Mouse (Mus musculus): ENCODE data around the gene Dpt. TPM values are rescaled to one million over a fixed set of nuclear protein-coding genes. Genes with fewer than 3 reads are reported as not detected.

Gene Dpt
- polyA plus RNA-seq (2014; fragmentation: Nextera tagmentation; extraction: Ambion mirVana) = 0.13 TPM in 1 of 2 replicates, not detected in the other

- no peaks in the 10 kb centered on the region for H3K9me3 ChIP-seq (ENCODE audit: control insufficient read depth, low read length)
- no peak within 1 kb of the TSS for H3K4me2 ChIP-seq (ENCODE audit: low read depth)
- H3K27me3 ChIP-seq (ENCODE audit: control insufficient read depth, insufficient read depth, low read length) = no peaks in the 10 kb centered on the region
- H3K36me3 ChIP-seq (ENCODE audit: control insufficient read depth, insufficient read depth, low read length) = no peaks in the 10 kb centered on the region
- 73% methylated on average over 8 of the region's 8 CpGs for WGBS
- H3K9ac ChIP-seq (ENCODE audit: low read length) = no peak within 1 kb of the TSS
- no peak for DNase-seq (ENCODE audit: low spot score)
- no peak for ATAC-seq (ENCODE audit: insufficient read depth, low FRiP score, low TSS enrichment)
- no peak within 1 kb of the TSS for H3K4me3 ChIP-seq (ENCODE audit: low read depth, low read length)
- no peak within 1 kb of the TSS for H3K27ac ChIP-seq (ENCODE audit: low read depth, low read length)
- no peaks in the 10 kb centered on the region for H3K4me1 ChIP-seq (ENCODE audit: control insufficient read depth, insufficient read depth, low read length)
These were observed at the start of gene Dpt for GRCm38 (mm10) chr1:164796471-164796870. Dpt (plus strand) TSS chr1:164796644.

GRCm38 (mm10) chr1:164753736-164754135, 42.7 kb upstream of the Dpt start:
- no peak overlapping the region for H3K9ac ChIP-seq (ENCODE audit: low read length)
- no peak overlapping the region for H3K4me3 ChIP-seq (ENCODE audit: low read depth, low read length)
- no peaks in the 10 kb centered on the region for H3K36me3 ChIP-seq (ENCODE audit: control insufficient read depth, insufficient read depth, low read length)
- no peak overlapping the region for H3K4me2 ChIP-seq (ENCODE audit: low read depth)
- H3K4me1 ChIP-seq (ENCODE audit: control insufficient read depth, insufficient read depth, low read length) = no peaks in the 10 kb centered on the region
- ATAC-seq (ENCODE audit: insufficient read depth, low FRiP score, low TSS enrichment) (no peak), DNase-seq (ENCODE audit: low spot score) (no peak)
- 94% methylated on average over 4 of the region's 4 CpGs for WGBS
- no peak overlapping the region for H3K27ac ChIP-seq (ENCODE audit: low read depth, low read length)
- H3K27me3 ChIP-seq (ENCODE audit: control insufficient read depth, insufficient read depth, low read length) = no peaks in the 10 kb centered on the region
- H3K9me3 ChIP-seq (ENCODE audit: control insufficient read depth, low read length) = no peaks in the 10 kb centered on the region

- H3K9ac ChIP-seq (ENCODE audit: low read length) = no peak overlapping the region
- H3K4me1 ChIP-seq (ENCODE audit: control insufficient read depth, insufficient read depth, low read length) = no peaks in the 10 kb centered on the region
- H3K4me2 ChIP-seq (ENCODE audit: low read depth) = no peak overlapping the region
- DNase-seq (ENCODE audit: low spot score) (no peak), ATAC-seq (ENCODE audit: insufficient read depth, low FRiP score, low TSS enrichment) (no peak)
- H3K4me3 ChIP-seq (ENCODE audit: low read depth, low read length) = no peak overlapping the region
- H3K36me3 ChIP-seq (ENCODE audit: control insufficient read depth, insufficient read depth, low read length) = no peaks in the 10 kb centered on the region
- no peaks in the 10 kb centered on the region for H3K27me3 ChIP-seq (ENCODE audit: control insufficient read depth, insufficient read depth, low read length)
- WGBS = 86% methylated on average over 3 of the region's 3 CpGs
- H3K27ac ChIP-seq (ENCODE audit: low read depth, low read length) = no peak overlapping the region
- no peaks in the 10 kb centered on the region for H3K9me3 ChIP-seq (ENCODE audit: control insufficient read depth, low read length)
These were observed 40.8 kb upstream of the Dpt start for GRCm38 (mm10) chr1:164755671-164756070.

GRCm38 (mm10) chr1:164756951-164757350, 39.5 kb upstream of the Dpt start:
- ATAC-seq (ENCODE audit: insufficient read depth, low FRiP score, low TSS enrichment) = no peak
- no peaks in the 10 kb centered on the region for H3K27me3 ChIP-seq (ENCODE audit: control insufficient read depth, insufficient read depth, low read length)
- no peak overlapping the region for H3K27ac ChIP-seq (ENCODE audit: low read depth, low read length)
- no peak overlapping the region for H3K4me2 ChIP-seq (ENCODE audit: low read depth)
- H3K4me1 ChIP-seq (ENCODE audit: control insufficient read depth, insufficient read depth, low read length) = no peaks in the 10 kb centered on the region
- H3K9me3 ChIP-seq (ENCODE audit: control insufficient read depth, low read length) = no peaks in the 10 kb centered on the region
- WGBS = 84% methylated on average over 2 of the region's 2 CpGs
- H3K4me3 ChIP-seq (ENCODE audit: low read depth, low read length) = no peak overlapping the region
- no peak for DNase-seq (ENCODE audit: low spot score)
- no peak overlapping the region for H3K9ac ChIP-seq (ENCODE audit: low read length)
- no peaks in the 10 kb centered on the region for H3K36me3 ChIP-seq (ENCODE audit: control insufficient read depth, insufficient read depth, low read length)

- Histone ChIP-seq H3K27me3 (ENCODE audit: control insufficient read depth, insufficient read depth, low read length) (no peaks in the 10 kb centered on the region), H3K4me1 (ENCODE audit: control insufficient read depth, insufficient read depth, low read length) (no peaks in the 10 kb centered on the region), H3K4me2 (ENCODE audit: low read depth) (no peak overlapping the region), H3K27ac (ENCODE audit: low read depth, low read length) (no peak overlapping the region), H3K9ac (ENCODE audit: low read length) (no peak overlapping the region), H3K9me3 (ENCODE audit: control insufficient read depth, low read length) (no peaks in the 10 kb centered on the region), H3K36me3 (ENCODE audit: control insufficient read depth, insufficient read depth, low read length) (no peaks in the 10 kb centered on the region), H3K4me3 (ENCODE audit: low read depth, low read length) (no peak overlapping the region)
- DNase-seq (ENCODE audit: low spot score) = no peak
- ATAC-seq (ENCODE audit: insufficient read depth, low FRiP score, low TSS enrichment) = no peak
- 79% methylated on average over 2 of the region's 2 CpGs for WGBS
These were observed 38.0 kb upstream of the Dpt start for GRCm38 (mm10) chr1:164758401-164758800.

- H3K27me3 ChIP-seq (ENCODE audit: control insufficient read depth, insufficient read depth, low read length) = no peaks in the 10 kb centered on the region
- H3K27ac ChIP-seq (ENCODE audit: low read depth, low read length) = no peak overlapping the region
- no peak overlapping the region for H3K4me3 ChIP-seq (ENCODE audit: low read depth, low read length)
- DNase-seq (ENCODE audit: low spot score) = no peak
- no peaks in the 10 kb centered on the region for H3K9me3 ChIP-seq (ENCODE audit: control insufficient read depth, low read length)
- ATAC-seq (ENCODE audit: insufficient read depth, low FRiP score, low TSS enrichment) = no peak
- H3K4me2 ChIP-seq (ENCODE audit: low read depth) = no peak overlapping the region
- no peak overlapping the region for H3K9ac ChIP-seq (ENCODE audit: low read length)
- H3K4me1 ChIP-seq (ENCODE audit: control insufficient read depth, insufficient read depth, low read length) = no peaks in the 10 kb centered on the region
- H3K36me3 ChIP-seq (ENCODE audit: control insufficient read depth, insufficient read depth, low read length) = no peaks in the 10 kb centered on the region
- WGBS = 70% methylated on average over 2 of the region's 2 CpGs
These were observed 34.2 kb upstream of the Dpt start for GRCm38 (mm10) chr1:164762276-164762675.

GRCm38 (mm10) chr1:164766646-164767045, 29.8 kb upstream of the Dpt start:
- Histone ChIP-seq H3K4me3 (ENCODE audit: low read depth, low read length) (no peak overlapping the region), H3K9me3 (ENCODE audit: control insufficient read depth, low read length) (no peaks in the 10 kb centered on the region), H3K4me1 (ENCODE audit: control insufficient read depth, insufficient read depth, low read length) (no peaks in the 10 kb centered on the region), H3K27me3 (ENCODE audit: control insufficient read depth, insufficient read depth, low read length) (no peaks in the 10 kb centered on the region), H3K9ac (ENCODE audit: low read length) (no peak overlapping the region), H3K4me2 (ENCODE audit: low read depth) (no peak overlapping the region), H3K27ac (ENCODE audit: low read depth, low read length) (no peak overlapping the region), H3K36me3 (ENCODE audit: control insufficient read depth, insufficient read depth, low read length) (no peaks in the 10 kb centered on the region)
- DNase-seq (ENCODE audit: low spot score) (no peak), ATAC-seq (ENCODE audit: insufficient read depth, low FRiP score, low TSS enrichment) (no peak)
- WGBS = 95% methylated on average over 3 of the region's 3 CpGs

GRCm38 (mm10) chr1:164770611-164771010, 25.8 kb upstream of the Dpt start:
- H3K9ac ChIP-seq (ENCODE audit: low read length) = no peak overlapping the region
- 89% methylated on average over 7 of the region's 7 CpGs for WGBS

GRCm38 (mm10) chr1:164780851-164781510, 15.5 kb upstream of the Dpt start:
- 64% methylated on average over 7 of the region's 7 CpGs for WGBS
- ATAC-seq (ENCODE audit: insufficient read depth, low FRiP score, low TSS enrichment) (no peak), DNase-seq (ENCODE audit: low spot score) (no peak)
- Histone ChIP-seq H3K4me3 (ENCODE audit: low read depth, low read length) (no peak overlapping the region), H3K36me3 (ENCODE audit: control insufficient read depth, insufficient read depth, low read length) (no peaks in the 10 kb centered on the region), H3K4me1 (ENCODE audit: control insufficient read depth, insufficient read depth, low read length) (no peaks in the 10 kb centered on the region), H3K27me3 (ENCODE audit: control insufficient read depth, insufficient read depth, low read length) (no peaks in the 10 kb centered on the region), H3K9ac (ENCODE audit: low read length) (no peak overlapping the region), H3K4me2 (ENCODE audit: low read depth) (no peak overlapping the region), H3K9me3 (ENCODE audit: control insufficient read depth, low read length) (no peaks in the 10 kb centered on the region), H3K27ac (ENCODE audit: low read depth, low read length) (no peak overlapping the region)

More at GRCm38 (mm10) chr1:164770611-164771010, 25.8 kb upstream of the Dpt start:
- no peak overlapping the region for H3K4me3 ChIP-seq (ENCODE audit: low read depth, low read length)
- no peak overlapping the region for H3K27ac ChIP-seq (ENCODE audit: low read depth, low read length)
- H3K27me3 ChIP-seq (ENCODE audit: control insufficient read depth, insufficient read depth, low read length) = no peaks in the 10 kb centered on the region
- no peak overlapping the region for H3K4me2 ChIP-seq (ENCODE audit: low read depth)
- ATAC-seq (ENCODE audit: insufficient read depth, low FRiP score, low TSS enrichment) (no peak), DNase-seq (ENCODE audit: low spot score) (no peak)
- H3K36me3 ChIP-seq (ENCODE audit: control insufficient read depth, insufficient read depth, low read length) = no peaks in the 10 kb centered on the region
- H3K4me1 ChIP-seq (ENCODE audit: control insufficient read depth, insufficient read depth, low read length) = no peaks in the 10 kb centered on the region
- H3K9me3 ChIP-seq (ENCODE audit: control insufficient read depth, low read length) = no peaks in the 10 kb centered on the region
